Mouse (Mus musculus): ENCODE data around the gene A930004D18Rik.

Gene A930004D18Rik

DNA sequence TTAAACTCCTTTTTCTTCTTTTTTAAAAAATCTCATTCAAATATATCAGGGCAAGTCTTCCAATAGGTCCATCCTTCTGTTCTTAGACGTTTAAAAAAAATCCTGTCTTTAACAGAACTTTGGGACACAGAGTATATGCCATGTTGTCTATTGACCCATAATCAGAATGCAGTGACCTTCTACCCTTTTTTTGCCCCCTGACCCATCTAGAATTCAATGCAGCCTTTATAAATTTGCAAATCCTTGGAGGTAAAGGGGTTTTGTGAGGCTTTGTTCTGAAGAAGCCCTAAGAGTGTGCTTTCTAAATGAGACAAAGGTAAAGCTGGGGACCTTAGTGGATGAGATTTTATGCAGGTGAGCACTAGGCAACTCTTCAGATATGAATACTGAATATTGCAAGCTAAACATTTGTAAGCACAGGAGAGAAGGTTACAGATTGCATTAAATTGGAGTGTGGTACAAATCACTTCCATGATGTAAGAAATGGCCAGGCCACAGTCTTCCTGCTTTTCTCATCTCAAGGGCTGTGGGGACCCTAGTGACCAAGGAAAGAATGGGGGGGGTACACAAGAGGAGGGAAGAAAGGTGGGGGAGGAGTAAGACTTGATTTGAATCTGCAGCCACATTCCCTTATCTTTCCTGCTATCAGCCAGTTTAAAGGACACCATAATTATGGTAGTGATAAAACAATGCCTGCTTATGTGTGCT, 15.9 kb upstream of the A930004D18Rik start:
- no peak for DNase-seq (ENCODE audit: low spot score in 2 of 2)

DNA sequence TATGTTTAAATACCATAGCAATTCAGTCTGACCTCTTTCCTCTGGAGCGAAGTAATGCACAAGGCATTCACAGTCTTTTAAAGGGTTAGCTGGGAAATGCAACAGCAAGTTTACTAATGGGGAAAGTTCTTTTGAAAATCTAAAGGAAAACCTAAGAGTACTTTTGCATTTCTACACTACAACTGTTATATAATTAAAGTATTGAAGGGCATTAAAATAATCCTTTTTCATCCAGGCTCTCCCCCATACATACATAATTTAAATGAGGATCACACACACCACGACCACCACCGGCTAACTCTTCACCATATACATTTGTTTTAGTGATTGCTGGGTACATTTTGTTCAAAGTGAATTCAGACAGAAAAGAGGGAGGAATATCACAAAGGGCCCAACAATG, 15.0 kb upstream of the A930004D18Rik start:
- DNase-seq (ENCODE audit: low spot score in 2 of 2) = no peak

- no peak for DNase-seq (ENCODE audit: low spot score in 2 of 2)
Observed at GRCm38 (mm10) chr2:18051831-18052170, 14.3 kb upstream of the A930004D18Rik start.

DNA sequence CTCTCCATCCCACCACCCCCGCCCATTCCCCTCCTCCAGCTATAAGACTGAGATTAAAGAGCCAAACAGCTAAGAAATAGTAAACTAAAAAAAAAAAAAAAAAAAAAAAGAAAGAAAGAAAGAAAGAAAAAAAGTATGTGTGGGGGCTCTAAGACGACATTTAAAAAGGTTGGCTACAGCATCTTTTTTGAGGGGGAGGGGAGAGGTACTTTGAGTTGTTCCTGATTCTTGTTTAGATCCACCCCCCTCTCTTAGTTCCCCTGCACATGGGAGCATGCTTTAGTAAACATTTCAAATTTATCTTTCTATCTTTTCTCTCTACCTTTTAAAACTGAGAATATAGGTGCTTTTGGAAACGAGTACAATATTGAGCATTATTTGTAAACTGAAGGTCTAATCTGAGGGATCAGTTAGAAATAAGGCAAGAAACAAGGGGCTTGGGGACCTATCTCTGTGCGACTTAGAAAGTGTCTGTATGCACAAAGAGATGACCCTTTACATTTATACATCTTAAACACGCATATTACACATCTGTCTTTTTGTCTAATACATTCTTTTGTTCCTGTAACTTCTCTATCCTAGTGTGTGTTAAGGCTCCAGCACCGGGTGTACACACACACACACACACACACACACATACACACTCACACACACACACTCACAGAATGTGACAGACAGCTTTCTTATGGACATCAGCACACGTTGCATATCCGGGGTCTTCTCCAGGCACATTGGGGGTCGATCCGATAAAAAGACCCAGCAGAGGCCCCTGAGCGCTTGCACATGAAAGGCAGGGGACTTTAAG, 13.7 kb upstream of the A930004D18Rik start:
- no peak for DNase-seq (ENCODE audit: low spot score in 2 of 2)

DNA sequence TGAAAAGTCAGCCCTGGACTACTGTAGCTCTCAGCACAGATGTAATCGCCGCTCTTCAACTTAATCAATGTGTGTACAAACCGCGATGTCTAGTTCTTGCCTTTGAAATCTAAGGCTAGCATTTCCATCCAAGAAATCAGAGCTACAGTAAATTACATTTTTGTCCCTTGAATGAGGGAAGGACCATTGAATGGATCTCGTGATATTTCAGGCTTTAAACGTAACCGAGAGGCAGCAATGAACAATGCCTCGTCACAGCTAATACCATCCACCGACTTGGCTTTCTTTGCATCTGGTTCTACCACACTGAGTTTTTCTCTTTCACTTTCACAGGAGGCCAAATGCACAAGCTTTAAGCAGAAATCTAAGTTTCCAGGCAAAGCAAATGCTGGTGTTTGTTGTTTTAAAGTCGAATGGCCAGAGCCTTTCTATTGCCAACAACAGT, 13.0 kb upstream of the A930004D18Rik start:
- no peak for DNase-seq (ENCODE audit: low spot score in 2 of 2)

DNA sequence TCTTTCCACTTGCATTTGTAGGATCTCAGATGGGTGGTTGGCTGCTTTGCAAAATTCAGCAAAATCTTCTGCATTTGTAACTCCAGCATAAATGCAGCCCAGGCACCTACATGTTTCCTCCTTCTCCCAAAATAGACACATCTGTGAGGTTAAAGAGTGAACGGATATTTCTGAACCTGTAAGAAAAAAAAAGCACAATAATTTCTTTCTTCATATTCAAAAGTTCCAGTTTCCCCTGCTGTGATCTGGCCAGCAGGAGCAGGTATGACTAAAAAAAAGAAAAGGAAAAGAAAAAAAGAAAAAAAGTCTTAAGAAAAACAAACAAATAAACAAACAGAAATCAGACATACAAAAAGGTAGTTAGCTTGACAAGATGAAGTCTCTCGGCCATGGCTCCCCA, 12.5 kb upstream of the A930004D18Rik start:
- DNase-seq (ENCODE audit: low spot score in 2 of 2) = no peak

DNA sequence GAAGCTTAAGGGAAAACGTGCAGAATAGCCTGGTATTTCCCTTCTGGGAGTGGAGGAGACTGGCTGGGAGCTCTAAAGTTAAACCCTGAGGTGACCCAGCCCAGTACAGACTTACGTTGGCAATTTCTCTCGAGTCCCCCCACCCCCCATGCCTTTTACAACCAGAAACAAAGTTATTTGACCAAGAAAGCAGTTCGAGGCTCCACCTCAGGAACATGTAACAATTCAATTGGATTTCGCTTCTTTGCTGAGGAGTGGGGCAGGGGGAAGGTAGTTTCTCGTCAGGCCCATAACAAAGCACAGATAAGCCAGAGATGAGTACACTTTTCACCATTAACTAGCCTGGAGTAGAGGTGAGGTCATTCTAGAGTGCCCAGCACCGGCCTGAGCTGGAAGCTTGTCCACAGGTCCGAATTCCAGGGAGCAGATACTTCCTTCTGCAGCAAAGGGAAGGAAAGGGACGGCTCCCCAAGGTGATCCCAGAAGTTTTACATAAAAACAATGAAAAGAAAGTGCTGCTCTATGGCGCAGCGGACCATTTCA, 11.8 kb upstream of the A930004D18Rik start:
- no peak for DNase-seq (ENCODE audit: low spot score in 2 of 2)

- peak in 1 of 2 experiments; percentile 31 for DNase-seq (ENCODE audit: low spot score in 2 of 2)
Observed at GRCm38 (mm10) chr2:18048453-18049075, 11.0 kb upstream of the A930004D18Rik start, which contains the start of gene Skida1. TSS of gene Skida1 (minus strand) at chr2:18049051.

- DNase-seq (ENCODE audit: low spot score in 2 of 2) = peak; percentile 41 to 72
Observed at GRCm38 (mm10) chr2:18047646-18048452, 10.3 kb upstream of the A930004D18Rik start.

GRCm38 (mm10) chr2:18046758-18047645, 9.5 kb upstream of the A930004D18Rik start:
- peak; percentile 35 to 61 for DNase-seq (ENCODE audit: low spot score in 2 of 2)

DNA sequence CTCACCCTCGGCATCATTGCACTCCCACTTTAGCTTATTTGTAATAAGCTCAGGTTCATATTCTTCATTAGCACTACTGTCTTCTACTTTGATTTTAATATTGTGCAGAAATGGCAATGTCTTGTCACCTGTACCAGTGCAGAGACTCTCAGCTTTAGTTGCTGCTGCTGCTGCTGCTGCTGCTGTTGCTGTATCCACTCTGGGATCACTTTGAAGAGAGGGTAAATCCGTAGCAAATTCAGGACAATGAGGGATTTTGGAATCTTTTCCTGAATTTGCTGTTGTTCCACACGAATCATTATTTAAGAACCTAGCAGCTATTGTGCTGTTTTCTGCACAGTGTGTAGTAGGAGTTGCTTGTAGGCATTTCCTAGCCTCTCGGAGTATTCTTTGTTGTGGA, 8.6 kb upstream of the A930004D18Rik start:
- DNase-seq (ENCODE audit: low spot score in 2 of 2) = no peak

GRCm38 (mm10) chr2:18045781-18046181, 8.2 kb upstream of the A930004D18Rik start:
- DNase-seq (ENCODE audit: low spot score in 2 of 2) = no peak

DNA sequence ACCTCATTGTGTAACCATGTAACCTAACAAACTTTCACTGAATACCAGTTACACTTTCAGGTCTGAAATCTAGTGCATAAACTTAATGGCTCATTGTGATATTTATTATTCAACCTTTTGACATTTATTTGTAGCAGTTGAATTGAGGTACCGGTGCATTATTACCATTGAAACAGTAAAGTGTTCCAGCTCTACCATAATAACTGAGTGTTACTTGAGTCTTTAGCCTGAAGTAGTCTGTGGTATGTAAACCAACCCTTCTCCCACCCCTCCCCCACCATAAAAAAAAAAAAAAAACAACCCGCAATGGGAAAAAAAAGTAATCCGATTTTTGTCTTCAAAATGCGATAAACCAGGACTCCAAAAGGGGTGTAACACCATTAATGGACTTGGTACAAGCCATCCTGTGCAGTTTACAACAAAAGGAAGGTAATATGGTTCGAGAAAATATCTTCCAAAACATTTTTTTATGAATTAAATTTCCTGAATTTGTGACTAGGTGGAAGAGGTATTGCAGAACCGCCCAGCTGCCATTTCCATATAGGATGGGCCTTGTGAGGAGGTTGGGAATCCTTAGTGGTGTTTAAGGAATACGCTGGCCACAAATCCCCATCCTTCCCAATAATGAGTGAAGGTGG, 7.7 kb upstream of the A930004D18Rik start:
- DNase-seq (ENCODE audit: low spot score in 2 of 2) = peak in 1 of 2 experiments; percentile 0

GRCm38 (mm10) chr2:18041199-18041885, 3.8 kb upstream of the A930004D18Rik start:
- peak in 1 of 2 experiments; percentile 69 for DNase-seq (ENCODE audit: low spot score in 2 of 2)

GRCm38 (mm10) chr2:18040347-18041160, 3.0 kb upstream of the A930004D18Rik start:
- DNase-seq (ENCODE audit: low spot score in 2 of 2) = peak in 1 of 2 experiments; percentile 41

DNA sequence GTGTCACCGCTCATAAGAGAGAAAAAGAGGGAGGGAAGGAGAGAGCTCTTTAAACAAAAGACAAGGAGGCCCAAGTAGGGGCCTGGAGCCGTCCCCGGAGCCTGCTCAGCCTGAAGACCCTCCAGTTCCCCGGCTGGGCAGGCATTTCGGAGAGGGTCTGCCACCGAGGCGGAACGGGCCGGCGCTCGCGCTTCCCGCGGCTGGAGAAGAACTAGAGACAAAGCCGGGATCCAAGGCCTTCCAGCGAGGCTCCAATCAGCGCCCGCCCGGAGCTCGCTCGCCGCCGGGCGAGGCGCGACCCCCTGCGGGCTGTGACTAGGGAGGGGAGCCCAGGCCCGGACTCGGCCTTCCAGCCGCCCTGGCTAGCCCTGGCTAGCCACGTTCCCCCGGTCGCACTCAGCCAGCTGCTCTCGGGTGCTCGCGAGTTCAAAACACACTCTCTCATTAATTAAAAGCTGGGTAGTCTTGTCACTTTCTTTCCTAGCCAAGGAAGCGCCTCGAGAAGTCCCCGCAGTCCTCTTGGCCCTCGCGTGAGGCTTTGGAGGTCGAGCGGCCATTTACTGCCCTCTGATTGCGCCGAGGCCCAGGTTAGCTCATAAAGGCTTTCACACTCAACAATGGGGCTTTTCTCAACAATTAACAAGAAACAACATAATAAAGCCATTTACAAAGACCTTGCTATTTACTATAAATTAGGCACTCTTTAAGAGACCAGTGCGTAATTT, 2.2 kb upstream of the A930004D18Rik start:
- peak in 1 of 2 experiments; percentile 64 for DNase-seq (ENCODE audit: low spot score in 2 of 2)

- DNase-seq (ENCODE audit: low spot score in 2 of 2) = no peak
Observed at GRCm38 (mm10) chr2:18038895-18039371, 1.4 kb upstream of the A930004D18Rik start.
